Mouse (Mus musculus) CH12.LX (cell line): ENCODE measurements at regions not wholly inside any gene's neighbourhood (a gene's known extent, or its start where the extent isn't known, plus 50 kb on each side); places are given as distances from the start of the nearest gene placed in this dataset.
A peak's percentile ranks its signal among the peaks of the same experiment; 100 is the strongest.

Experiments
- DNase-seq: peaks from one replicate; pipeline ENCODE4 v3.0.0-alpha.2; 2013; ENCODE audit errors: extremely low read depth
- H3K27ac ChIP-seq: 2 replicates; pipeline ENCODE4 v1.5.1; 2012; ENCODE audit warnings: low read depth, mild to moderate bottlenecking, control low read depth, moderate library complexity; ENCODE audit not compliant: insufficient read depth
- H3K27me3 ChIP-seq: replicated peaks from 2 replicates; pipeline ENCODE3; 2012; ENCODE audit warnings: inconsistent platforms
- H3K36me3 ChIP-seq, 2 experiments: replicated peaks in 1 of 2; 2 replicates each; pipeline versions ENCODE3 to v1.6.1; 2012; ENCODE audit warnings: inconsistent platforms in 1 of 2, low read length in 1 of 2, mild to moderate bottlenecking in 1 of 2, mixed read lengths in 1 of 2, moderate library complexity in 1 of 2; ENCODE audit not compliant: control insufficient read depth in 1 of 2, insufficient read depth in 1 of 2
- H3K4me1 ChIP-seq, 2 experiments: 2 replicates each; pipeline ENCODE4 v1.6.1; 2012; ENCODE audit warnings: inconsistent platforms in 1 of 2, moderate library complexity in 1 of 2; ENCODE audit not compliant: insufficient read depth in 2 of 2, control insufficient read depth in 1 of 2
- H3K4me2 ChIP-seq: 2 replicates; pipeline ENCODE4 v1.6.1; 2012; ENCODE audit warnings: low read depth, mild to moderate bottlenecking, control low read depth; ENCODE audit not compliant: poor library complexity, insufficient read depth, severe bottlenecking
- H3K4me3 ChIP-seq, 3 experiments: fragments of 150-350 bp in 1 of 3; sonication (generic) in 1 of 3; replicated peaks in 1 of 3; 2 replicates each; pipeline versions ENCODE3 to v1.5.1; 2011 to 2012; ENCODE audit warnings: low read depth in 2 of 3, low read length in 2 of 3, mild to moderate bottlenecking in 2 of 3, moderate library complexity in 2 of 3, control low read depth in 1 of 3, improper control_type of control experiment in 1 of 3, inconsistent platforms in 1 of 3, mixed read lengths in 1 of 3; ENCODE audit not compliant: poor library complexity in 1 of 3
- H3K79me2 ChIP-seq: replicated peaks from 2 replicates; pipeline ENCODE4 v1.6.1; 2012; ENCODE audit warnings: mild to moderate bottlenecking, moderate library complexity; ENCODE audit not compliant: control insufficient read depth, poor library complexity, insufficient read depth, severe bottlenecking; ENCODE audit errors: extremely low read depth
- H3K9ac ChIP-seq: 2 replicates; pipeline ENCODE4 v1.6.1; 2012; ENCODE audit warnings: low read depth, mild to moderate bottlenecking, control low read depth, moderate library complexity; ENCODE audit not compliant: insufficient read depth
- H3K9me3 ChIP-seq: replicated peaks from 2 replicates; pipeline ENCODE3; 2012; ENCODE audit warnings: low read length, inconsistent platforms, mixed read lengths
- BHLHE40 ChIP-seq: IDR thresholded peaks from 2 replicates; pipeline ENCODE4 v1.6.1; 2011; ENCODE audit warnings: mild to moderate bottlenecking, low read depth, low read length, improper control_type of control experiment
- CHD1 ChIP-seq: IDR thresholded peaks from 2 replicates; pipeline ENCODE4 v1.6.1; 2012; ENCODE audit warnings: low read depth, low read length, improper control_type of control experiment, inconsistent platforms
- CTCF ChIP-seq, 2 experiments: IDR thresholded peaks in 1 of 2; conservative IDR thresholded peaks in 1 of 2; 2 replicates each; pipeline ENCODE4 v1.5.1; 2011 to 2012; ENCODE audit warnings: low read depth in 2 of 2, low read length in 2 of 2, improper control_type of control experiment in 1 of 2, inconsistent platforms in 1 of 2, mild to moderate bottlenecking in 1 of 2, moderate library complexity in 1 of 2
- HCFC1 ChIP-seq: IDR thresholded peaks from 2 replicates; pipeline ENCODE4 v1.6.1; 2012; ENCODE audit warnings: low read depth, mild to moderate bottlenecking, inconsistent platforms, low read length, improper control_type of control experiment
- JUND ChIP-seq: conservative IDR thresholded peaks from 2 replicates; pipeline ENCODE4 v1.6.1; 2011; ENCODE audit warnings: low read depth, low read length, improper control_type of control experiment
- KAT2A ChIP-seq: IDR thresholded peaks from 2 replicates; pipeline ENCODE4 v1.6.1; 2012; ENCODE audit warnings: low read length, improper control_type of control experiment, inconsistent platforms; ENCODE audit not compliant: insufficient replicate concordance
- MAX ChIP-seq: IDR thresholded peaks from 2 replicates; pipeline ENCODE4 v1.6.1; 2011; ENCODE audit warnings: low read length, improper control_type of control experiment
- MAZ ChIP-seq: IDR thresholded peaks from 2 replicates; pipeline ENCODE4 v1.6.1; 2012; ENCODE audit warnings: low read depth, mild to moderate bottlenecking, inconsistent platforms, low read length, improper control_type of control experiment, moderate library complexity
- MYC ChIP-seq: IDR thresholded peaks from 2 replicates; pipeline ENCODE4 v1.6.1; 2011; ENCODE audit warnings: low read depth, mild to moderate bottlenecking, improper control_type of control experiment, low read length
- NELFE ChIP-seq: IDR thresholded peaks from 2 replicates; pipeline ENCODE4 v1.6.1; 2011; ENCODE audit warnings: low read depth, low read length, improper control_type of control experiment
- NRF1 ChIP-seq: IDR thresholded peaks from 2 replicates; pipeline ENCODE4 v1.6.1; 2014; ENCODE audit warnings: low read depth, mild to moderate bottlenecking, inconsistent platforms, low read length, improper control_type of control experiment, moderate library complexity
- POLR2AphosphoS2 ChIP-seq: IDR thresholded peaks from 2 replicates; pipeline ENCODE4 v1.6.1; 2011; ENCODE audit warnings: low read depth, low read length, improper control_type of control experiment
- RAD21 ChIP-seq: IDR thresholded peaks from 2 replicates; pipeline ENCODE4 v1.6.1; 2011; ENCODE audit warnings: low read depth, mild to moderate bottlenecking, low read length, improper control_type of control experiment, moderate library complexity
- RCOR1 ChIP-seq: conservative IDR thresholded peaks from 2 replicates; pipeline ENCODE4 v1.6.1; 2012; ENCODE audit warnings: low read depth, mild to moderate bottlenecking, inconsistent platforms, low read length, improper control_type of control experiment
- SMC3 ChIP-seq: IDR thresholded peaks from 2 replicates; pipeline ENCODE4 v1.6.1; 2011; ENCODE audit warnings: low read depth, low read length, improper control_type of control experiment
- UBTF ChIP-seq: IDR thresholded peaks from 2 replicates; pipeline ENCODE4 v1.6.1; 2012; ENCODE audit warnings: low read depth, mild to moderate bottlenecking, inconsistent platforms, low read length, improper control_type of control experiment, moderate library complexity
- ZC3H11A ChIP-seq: IDR thresholded peaks from 2 replicates; pipeline ENCODE4 v1.6.1; 2012; ENCODE audit warnings: low read depth, mild to moderate bottlenecking, inconsistent platforms, low read length, improper control_type of control experiment
- dilution Hi-C: fragments of 300-500 bp; cut with MboI; formaldehyde crosslinking; loops from 2 replicates; pipeline ENCODE4 v1.14.3; 2020; ENCODE audit warnings: low sequenced_read_pairs; ENCODE audit not compliant: extremely low pct_unique_long_range_greater_than_20kb, extremely low pct_ligation_motif_present
- in situ Hi-C: fragments of 300-500 bp; cut with MboI; formaldehyde crosslinking; loops from 3 replicates; pipeline ENCODE4 v1.14.3; 2019; ENCODE audit warnings: low sequenced_read_pairs, low pct_ligation_motif_present, low pct_unique_long_range_greater_than_20kb, mixed read lengths

- H3K9ac ChIP-seq: no peak overlapping the region
- dilution Hi-C loops: no loop called here
- no peaks in the 10 kb centered on the region for H3K9me3 ChIP-seq
- peaks cover 0 to 9% of the 10 kb centered on the region in 2 experiments; a peak in 2 of 4 replicates for H3K4me1 ChIP-seq
- no peak overlapping the region for H3K4me2 ChIP-seq
- H3K27me3 ChIP-seq: no peaks in the 10 kb centered on the region
- in situ Hi-C loops: loop anchor here (25.0 kb wide), 1 partner anchor 585 kb away; the partner anchor contains the start of genes Cd274 and Plgrkt
- DNase-seq: no peak
- TF ChIP-seq ZC3H11A (no peak), BHLHE40 (no peak), MAX (no peak), HCFC1 (no peak), MYC (0 out of 2 replicates have a peak, but pooled peaks have one; percentile 18), JUND (no peak), SMC3 (peak; percentile 47), RCOR1 (no peak), CTCF (conservative IDR thresholded peaks at IDR 0.05 in 1 of 2, IDR thresholded peaks at IDR 0.05 in 1 of 2; ENCODE audit: low read depth in 2 of 2, low read length in 2 of 2) (peak in 1 of 2 experiments; percentile 64; a peak in 3 of 4 replicates), NRF1 (no peak), RAD21 (peak; percentile 70)
- H3K4me3 ChIP-seq: no peak overlapping the region
- H3K27ac ChIP-seq: no peak overlapping the region
- no peaks in the 10 kb centered on the region for H3K36me3 ChIP-seq
- H3K79me2 ChIP-seq: no peaks in the 10 kb centered on the region
Observed at GRCm38 (mm10) chr19:28776868-28777267, 58.0 kb upstream of the Slc1a1 start.

DNA sequence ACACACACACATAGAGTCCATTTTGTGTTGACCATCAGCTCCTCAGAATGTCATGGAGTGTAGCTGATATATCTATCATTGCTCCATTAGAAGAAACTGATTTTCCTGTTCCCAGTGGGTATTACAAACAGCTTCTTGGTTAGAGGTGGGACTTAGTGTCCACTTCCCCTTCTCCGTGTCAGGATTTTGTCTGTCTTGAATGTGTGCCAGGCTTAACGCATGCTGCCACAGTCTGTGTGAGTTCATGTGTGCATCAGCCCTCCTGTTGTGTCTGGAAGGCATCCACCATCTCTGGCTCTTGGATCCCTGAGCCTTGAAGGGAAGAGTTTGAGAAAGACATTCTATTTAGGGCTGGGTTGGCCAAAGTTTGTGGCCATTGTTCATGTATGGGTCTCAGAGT, 57.2 kb upstream of the Slc1a1 start:
- Histone ChIP-seq H3K36me3 (no peaks in the 10 kb centered on the region), H3K9me3 (no peaks in the 10 kb centered on the region), H3K4me2 (no peak overlapping the region), H3K9ac (no peak overlapping the region), H3K4me3 (no peak overlapping the region), H3K27ac (no peak overlapping the region), H3K27me3 (no peaks in the 10 kb centered on the region), H3K79me2 (no peaks in the 10 kb centered on the region), H3K4me1 (peaks cover 0 to 3% of the 10 kb centered on the region in 2 experiments; a peak in 1 of 4 replicates)
- TF ChIP-seq MAZ (no peak), KAT2A (no peak), UBTF (no peak)
- DNase-seq: no peak
- in situ Hi-C loops: loop anchor here (25.0 kb wide), 1 partner anchor 585 kb away; the partner anchor contains the start of genes Cd274 and Plgrkt
- dilution Hi-C loops: no loop called here

DNA sequence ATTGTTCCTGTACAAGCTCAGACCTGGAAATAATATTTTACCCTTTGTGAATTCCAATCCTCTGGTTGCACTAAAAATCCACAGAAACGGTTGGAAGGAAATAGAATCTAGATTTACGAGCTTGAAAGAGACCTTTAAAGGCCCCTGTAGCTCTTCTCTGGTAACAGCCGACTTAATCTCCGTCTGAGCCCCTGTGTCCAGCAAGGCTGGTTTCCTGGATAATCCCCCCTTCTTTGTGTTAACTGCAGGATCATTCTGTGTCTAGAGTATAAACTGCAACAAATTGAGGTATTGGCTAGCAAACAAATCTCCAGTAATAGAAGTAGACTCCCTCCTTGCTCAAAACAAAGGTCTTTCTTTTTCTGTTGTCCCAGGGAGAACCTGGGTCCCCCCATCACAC, 56.5 kb upstream of the Slc1a1 start:
- Histone ChIP-seq H3K9me3 (no peaks in the 10 kb centered on the region), H3K4me2 (no peak overlapping the region), H3K27me3 (no peaks in the 10 kb centered on the region), H3K4me1 (peaks cover 0 to 3% of the 10 kb centered on the region in 2 experiments; a peak in 1 of 4 replicates), H3K36me3 (no peaks in the 10 kb centered on the region), H3K79me2 (no peaks in the 10 kb centered on the region), H3K27ac (no peak overlapping the region), H3K9ac (no peak overlapping the region), H3K4me3 (no peak overlapping the region)
- dilution Hi-C loops: no loop called here
- in situ Hi-C loops: loop anchor here (25.0 kb wide), 1 partner anchor 584 kb away; the partner anchor contains the start of genes Cd274 and Plgrkt
- no peak for TF ChIP-seq POLR2AphosphoS2
- no peak for TF ChIP-seq HCFC1
- TF ChIP-seq NELFE: no peak
- no peak for TF ChIP-seq JUND
- no peak for TF ChIP-seq NRF1
- TF ChIP-seq MYC: no peak
- no peak for TF ChIP-seq CHD1
- DNase-seq: no peak
